Mouse (Mus musculus) hindbrain, postnatal 0 days (tissue): ENCODE data around the gene Arhgef40. TPM values are rescaled to one million over a fixed set of nuclear protein-coding genes. Genes with fewer than 3 reads are reported as not detected.
"Not testable (repeated sequence)": the region's sequence is repeated elsewhere in the genome, so short reads cannot be mapped to it uniquely, and the experiment has no call there.

ENCODE experiments used
- ATAC-seq: fragments of 200-750 bp; cut with Nextera tagmentation; 2 replicates; pipeline ENCODE4 v1.8.0; 2017; ENCODE audit warnings: mild to moderate bottlenecking, moderate TSS enrichment, moderate library complexity
- DNase-seq: peaks from one replicate; pipeline ENCODE4 v3.0.0-alpha.2; 2015; ENCODE audit warnings: low spot score
- H3K27ac ChIP-seq: fragments of 300-500 bp; sonication (generic); 2 replicates; pipeline ENCODE4 v1.5.1; 2014; ENCODE audit warnings: mild to moderate bottlenecking
- H3K27me3 ChIP-seq: fragments of 300-500 bp; sonication (generic); 2 replicates; pipeline ENCODE4 v1.6.1; 2014; ENCODE audit warnings: low read length, mixed read lengths; ENCODE audit not compliant: insufficient read depth
- H3K36me3 ChIP-seq: fragments of 300-500 bp; sonication (generic); 2 replicates; pipeline ENCODE4 v1.6.1; 2014; ENCODE audit warnings: low read length, mixed read lengths; ENCODE audit not compliant: insufficient read depth
- H3K4me1 ChIP-seq: fragments of 300-500 bp; sonication (generic); 2 replicates; pipeline ENCODE4 v1.6.1; 2014; ENCODE audit warnings: antibody characterized with exemption, low read length, mixed read lengths; ENCODE audit not compliant: insufficient read depth
- H3K4me2 ChIP-seq: fragments of 300-500 bp; sonication (generic); 2 replicates; pipeline ENCODE4 v1.6.1; 2014; ENCODE audit warnings: low read depth, mild to moderate bottlenecking, low read length, moderate library complexity, mixed read lengths
- H3K4me3 ChIP-seq: fragments of 300-500 bp; sonication (generic); 2 replicates; pipeline ENCODE4 v1.5.1; 2014; ENCODE audit warnings: low read length
- H3K9ac ChIP-seq: fragments of 300-500 bp; sonication (generic); replicated peaks from 2 replicates; pipeline ENCODE4 v1.6.1; 2014; ENCODE audit warnings: mild to moderate bottlenecking, low read length, moderate library complexity, mixed read lengths
- H3K9me3 ChIP-seq: fragments of 300-500 bp; sonication (generic); 2 replicates; pipeline ENCODE4 v1.6.1; 2016; ENCODE audit warnings: low read length, mixed read lengths
- CTCF ChIP-seq: IDR thresholded peaks from 2 replicates; pipeline ENCODE4 v1.5.1; 2016; ENCODE audit warnings: antibody characterized with exemption, control low read depth, low read depth
- WGBS: fragments of 180-500 bp; shearing (Covaris S2); extraction: QIAGEN DNeasy Blood & Tissue Kit; methylation state at CpG from one replicate; pipeline ENCODE4 v1.1.7; 2014; 5-methylcytosine and 5-hydroxymethylcytosine counted together
- polyA plus RNA-seq: library from polyadenylated mRNA; unstranded; fragments of >200 nt; fragmentation: Nextera tagmentation; extraction: Ambion mirVana; gene quantifications from 2 replicates; pipeline ENCODE4 v1.2.1, GENCODE M21; 2015
- total RNA-seq: library from RNA; depleted of rRNA; stranded (reverse); fragments of >200 nt; gene quantifications from 2 replicates; pipeline ENCODE4 v1.2.3, GENCODE M21; 2014

Gene Arhgef40
- total and polyA plus RNA-seq, 2 experiments from 2014 or later, result 56.4 to 124 TPM

GRCm38 (mm10) chr14:52026342-52026741 is 41.8 kb downstream of the Arhgef40 start:
- DNase-seq (no peak), ATAC-seq (no peak)
- H3K4me2 ChIP-seq, result no peak overlapping the region
- H3K4me3 ChIP-seq, result no peak overlapping the region
- no peaks in the 10 kb centered on the region for H3K9me3 ChIP-seq
- H3K27me3 ChIP-seq, result no peaks in the 10 kb centered on the region
- no peak for TF ChIP-seq CTCF
- 83% methylated on average over 4 of the region's 4 CpGs for WGBS
- peaks cover 12% of the 10 kb centered on the region; the same call in 1 of the 2 replicates for H3K4me1 ChIP-seq
- H3K36me3 ChIP-seq, result no peaks in the 10 kb centered on the region
- no peak overlapping the region for H3K9ac ChIP-seq
- no peak overlapping the region for H3K27ac ChIP-seq

GRCm38 (mm10) chr14:52035926-52036325 is 51.4 kb downstream of the Arhgef40 start:
- Histone ChIP-seq H3K9me3 (no peaks in the 10 kb centered on the region), H3K27ac (no peak overlapping the region), H3K4me1 (no peaks in the 10 kb centered on the region), H3K36me3 (no peaks in the 10 kb centered on the region), H3K27me3 (no peaks in the 10 kb centered on the region), H3K4me3 (no peak overlapping the region), H3K9ac (no peak overlapping the region), H3K4me2 (no peak overlapping the region)
- no peak for TF ChIP-seq CTCF
- no peak for ATAC-seq
- no peak for DNase-seq
- 91% methylated on average over 6 of the region's 6 CpGs for WGBS

- 90% methylated on average over 5 of the region's 5 CpGs for WGBS
- ATAC-seq (no peak), DNase-seq (no peak)
- Histone ChIP-seq H3K4me1 (no peaks in the 10 kb centered on the region), H3K9me3 (no peaks in the 10 kb centered on the region), H3K27ac (no peak overlapping the region), H3K4me2 (no peak overlapping the region), H3K27me3 (no peaks in the 10 kb centered on the region), H3K9ac (no peak overlapping the region), H3K4me3 (no peak overlapping the region), H3K36me3 (no peaks in the 10 kb centered on the region)
- TF ChIP-seq CTCF, result no peak
Observed at GRCm38 (mm10) chr14:52039332-52039731, 54.8 kb downstream of the Arhgef40 start.

GRCm38 (mm10) chr14:52042359-52042758 is 57.8 kb downstream of the Arhgef40 start, which contains the start of gene Olfr221:
Gene Olfr221 (minus strand): TSS chr14:52042459.
- 65% methylated on average over 3 of the region's 3 CpGs for WGBS
- not testable (repeated sequence) for H3K27ac ChIP-seq, H3K9me3 ChIP-seq, H3K36me3 ChIP-seq, ATAC-seq, H3K9ac ChIP-seq, H3K4me1 ChIP-seq, H3K27me3 ChIP-seq, H3K4me3 ChIP-seq, H3K4me2 ChIP-seq, DNase-seq

GRCm38 (mm10) chr14:52043446-52043845 is 58.9 kb downstream of the Arhgef40 start:
- DNase-seq (no peak), ATAC-seq (no peak)
- Histone ChIP-seq H3K27ac (no peak overlapping the region), H3K36me3 (no peaks in the 10 kb centered on the region), H3K9ac (no peak overlapping the region), H3K4me2 (no peak overlapping the region), H3K27me3 (no peaks in the 10 kb centered on the region), H3K4me1 (no peaks in the 10 kb centered on the region), H3K4me3 (no peak overlapping the region), H3K9me3 (no peaks in the 10 kb centered on the region)
- TF ChIP-seq CTCF, result no peak
- WGBS, result 38% methylated on average over 6 of the region's 6 CpGs

GRCm38 (mm10) chr14:52044901-52045678 is 60.6 kb downstream of the Arhgef40 start:
- peak; percentile 71 for TF ChIP-seq CTCF
- no peak overlapping the region for H3K27ac ChIP-seq
- no peak overlapping the region for H3K9ac ChIP-seq
- ATAC-seq, result peak; percentile 67
- no peaks in the 10 kb centered on the region for H3K4me1 ChIP-seq
- no peaks in the 10 kb centered on the region for H3K9me3 ChIP-seq
- H3K4me2 ChIP-seq, result no peak overlapping the region
- H3K27me3 ChIP-seq, result no peaks in the 10 kb centered on the region
- WGBS, result 5% methylated on average over 8 of the region's 8 CpGs
- H3K36me3 ChIP-seq, result no peaks in the 10 kb centered on the region
- H3K4me3 ChIP-seq, result no peak overlapping the region
- peak; percentile 63 for DNase-seq

- TF ChIP-seq CTCF, result no peak
- Histone ChIP-seq H3K36me3 (no peaks in the 10 kb centered on the region), H3K4me3 (no peak overlapping the region), H3K9me3 (no peaks in the 10 kb centered on the region), H3K27me3 (no peaks in the 10 kb centered on the region), H3K9ac (no peak overlapping the region), H3K4me2 (no peak overlapping the region), H3K4me1 (no peaks in the 10 kb centered on the region), H3K27ac (no peak overlapping the region)
- WGBS, result 33% methylated on average over 9 of the region's 9 CpGs
- DNase-seq (peak; percentile 15), ATAC-seq (no peak)
Observed at GRCm38 (mm10) chr14:52045966-52046565, 61.5 kb downstream of the Arhgef40 start.

GRCm38 (mm10) chr14:52052720-52053119 is 68.2 kb downstream of the Arhgef40 start:
- H3K4me3 ChIP-seq, H3K27ac ChIP-seq, DNase-seq, H3K4me1 ChIP-seq, H3K27me3 ChIP-seq, H3K9me3 ChIP-seq, H3K4me2 ChIP-seq, H3K9ac ChIP-seq, ATAC-seq, H3K36me3 ChIP-seq: not testable (repeated sequence)
- WGBS, result 90% methylated on average over 3 of the region's 3 CpGs
